Comparison of ENCODE assay signal across 7 mouse cellular contexts in genomic region chr12:91590716-91591115, GRCm38 (mm10). TPM values are rescaled to one million over a fixed set of nuclear protein-coding genes. Genes with fewer than 3 reads are reported as not detected.
A peak's percentile ranks its signal among the peaks of the same experiment; 100 is the strongest.
DNase-seq lines count a peak whose midpoint lies in the region; ATAC-seq and TF ChIP-seq lines count a peak whose summit lies in the region.

No protein-coding gene starts in this region.

- H3K27ac ChIP-seq in embryonic facial prominence, embryonic 13.5 days = peak overlapping the region; percentile 100
- H3K27ac ChIP-seq in heart, postnatal 0 days (ENCODE audit: low read depth) = peak overlapping the region; percentile 97
- peak overlapping the region; percentile 100 for H3K27ac ChIP-seq in midbrain, embryonic 10.5 days (replicated peaks)

- TF ChIP-seq CTCF in heart, postnatal 0 days (IDR thresholded peaks at IDR 0.05; ENCODE audit: low read depth) = no peak

- 26% methylated on average over 6 of the region's 6 CpGs for WGBS in embryonic facial prominence, embryonic 13.5 days
- WGBS in heart, postnatal 0 days = 30% methylated on average over 6 of the region's 6 CpGs
- WGBS in midbrain, embryonic 10.5 days = 34% methylated on average over 6 of the region's 6 CpGs

- DNase-seq in A20 (ENCODE audit: low read depth, low spot score) = peak; percentile 72
- peak; percentile 57 for DNase-seq in Muller cell, postnatal 12 days (ENCODE audit: inconsistent ontology term)
- DNase-seq in heart, postnatal 0 days (ENCODE audit: low spot score) = peak; percentile 48
- peak; percentile 17 to 41 for DNase-seq in kidney, postnatal 4 days
- peak; percentile 31 for DNase-seq in midbrain, embryonic 10.5 days (ENCODE audit: low spot score)

- H3K9ac ChIP-seq in embryonic facial prominence, embryonic 13.5 days = peak overlapping the region; percentile 79
- H3K9ac ChIP-seq in heart, postnatal 0 days (replicated peaks; ENCODE audit: low read depth, low read length) = peak overlapping the region; percentile 74

- no peak for ATAC-seq in embryonic facial prominence, embryonic 13.5 days (ENCODE audit: insufficient number of reproducible peaks, insufficient read depth, low FRiP score, low TSS enrichment, low read depth)
- ATAC-seq in heart, postnatal 0 days (ENCODE audit: insufficient read depth, low read depth) = no peak
- no peak; the same call in 1 of the 2 replicates for ATAC-seq in monocyte, adult 5-6 weeks (replicated peaks; ENCODE audit: insufficient number of reproducible peaks, low FRiP score, low TSS enrichment, poor library complexity, severe bottlenecking)

- TF ChIP-seq EP300 in heart, postnatal 0 days (IDR thresholded peaks at IDR 0.05; ENCODE audit: low read depth) = no peak

- H3K4me1 ChIP-seq in embryonic facial prominence, embryonic 13.5 days = peaks cover 14% of the 10 kb centered on the region
- peaks cover 14% of the 10 kb centered on the region for H3K4me1 ChIP-seq in heart, postnatal 0 days (ENCODE audit: control insufficient read depth, insufficient read depth)
- peaks cover 25% of the 10 kb centered on the region for H3K4me1 ChIP-seq in midbrain, embryonic 10.5 days

- peaks cover 3% of the 10 kb centered on the region for H3K36me3 ChIP-seq in embryonic facial prominence, embryonic 13.5 days
- H3K36me3 ChIP-seq in heart, postnatal 0 days (replicated peaks; ENCODE audit: control insufficient read depth, insufficient read depth, low read length) = peaks cover 3% of the 10 kb centered on the region; the same call in 1 of the 2 replicates
- peaks cover 9% of the 10 kb centered on the region for H3K36me3 ChIP-seq in midbrain, embryonic 10.5 days

- H3K4me3 ChIP-seq in embryonic facial prominence, embryonic 13.5 days = peak overlapping the region; percentile 91
- H3K4me3 ChIP-seq in heart, postnatal 0 days (ENCODE audit: low read depth, low read length) = peak overlapping the region; percentile 87
- peak overlapping the region; percentile 92 for H3K4me3 ChIP-seq in midbrain, embryonic 10.5 days

- no peaks in the 10 kb centered on the region for H3K9me3 ChIP-seq in embryonic facial prominence, embryonic 13.5 days
- no peaks in the 10 kb centered on the region for H3K9me3 ChIP-seq in heart, postnatal 0 days (replicated peaks; ENCODE audit: control insufficient read depth, low read length)
- no peaks in the 10 kb centered on the region for H3K9me3 ChIP-seq in midbrain, embryonic 10.5 days (replicated peaks)

- H3K27me3 ChIP-seq in embryonic facial prominence, embryonic 13.5 days = no peaks in the 10 kb centered on the region
- H3K27me3 ChIP-seq in heart, postnatal 0 days (ENCODE audit: control insufficient read depth, insufficient read depth, low read length) = no peaks in the 10 kb centered on the region
- H3K27me3 ChIP-seq in midbrain, embryonic 10.5 days (ENCODE audit: low read depth, poor library complexity, severe bottlenecking) = no peaks in the 10 kb centered on the region

- peak overlapping the region; percentile 65 for H3K4me2 ChIP-seq in embryonic facial prominence, embryonic 13.5 days
- peak overlapping the region; percentile 69 for H3K4me2 ChIP-seq in heart, postnatal 0 days (ENCODE audit: low read depth, low read length)

RNA-seq across cellular contexts. Expression of gene Gtf2a1, which starts 0.4 kb away (rescaled TPM):
- 43.8 and 50.3 TPM in 2 replicates for polyA plus RNA-seq in embryonic facial prominence, embryonic 13.5 days (2015; fragmentation: Nextera tagmentation; extraction: Ambion mirVana)
- total RNA-seq in heart, postnatal 0 days (2014; rRNA removed; ENCODE audit: low replicate concordance) = 11.2 and 20.0 TPM in 2 replicates
- 17.8 and 18.6 TPM in 2 replicates for polyA plus RNA-seq in heart, postnatal 0 days (2015; fragmentation: Nextera tagmentation; extraction: Ambion mirVana)
- 62.9 and 74.4 TPM in 2 replicates for polyA plus RNA-seq in midbrain, embryonic 10.5 days (2016; fragmentation: Nextera tagmentation; extraction: Ambion mirVana)
- total RNA-seq in monocyte, adult 5-6 weeks (2017) = 31.8 to 40.7 TPM (median 36.9 TPM) in 3 replicates
